Mouse (Mus musculus) heart, postnatal 0 days (tissue): Measurements from ENCODE around the gene Zfp777. TPM values are rescaled to one million over a fixed set of nuclear protein-coding genes. Genes with fewer than 3 reads are reported as not detected.

Experiments used
- ATAC-seq: fragments of 200-750 bp; cut with Nextera tagmentation; 2 replicates; pipeline ENCODE4 v1.8.0; 2017; ENCODE audit warnings: low read depth, moderate number of reproducible peaks, moderate library complexity; ENCODE audit not compliant: insufficient read depth
- DNase-seq: peaks from one replicate; pipeline ENCODE4 v3.0.0-alpha.2; 2016; ENCODE audit warnings: low spot score
- H3K27ac ChIP-seq: fragments of 300-500 bp; sonication (generic); 2 replicates; pipeline ENCODE4 v1.5.1; 2014; ENCODE audit warnings: low read depth, mild to moderate bottlenecking
- H3K27me3 ChIP-seq: fragments of 300-500 bp; sonication (generic); 2 replicates; pipeline ENCODE4 v1.6.1; 2014; ENCODE audit warnings: low read length, mixed read lengths; ENCODE audit not compliant: control insufficient read depth, insufficient read depth
- H3K36me3 ChIP-seq: fragments of 300-500 bp; sonication (generic); replicated peaks from 2 replicates; pipeline ENCODE4 v1.6.1; 2014; ENCODE audit warnings: low read length, mixed read lengths; ENCODE audit not compliant: control insufficient read depth, insufficient read depth
- H3K4me1 ChIP-seq: fragments of 300-500 bp; sonication (generic); 2 replicates; pipeline ENCODE4 v1.6.1; 2014; ENCODE audit warnings: antibody characterized with exemption; ENCODE audit not compliant: control insufficient read depth, insufficient read depth
- H3K4me2 ChIP-seq: fragments of 300-500 bp; sonication (generic); 2 replicates; pipeline ENCODE4 v1.6.1; 2014; ENCODE audit warnings: low read depth, mild to moderate bottlenecking, low read length, moderate library complexity
- H3K4me3 ChIP-seq: fragments of 300-500 bp; sonication (generic); 2 replicates; pipeline ENCODE4 v1.5.1; 2014; ENCODE audit warnings: low read depth, low read length
- H3K9ac ChIP-seq: fragments of 300-500 bp; sonication (generic); replicated peaks from 2 replicates; pipeline ENCODE4 v1.6.1; 2014; ENCODE audit warnings: low read depth, low read length, mixed read lengths
- H3K9me3 ChIP-seq: fragments of 300-500 bp; sonication (generic); replicated peaks from 2 replicates; pipeline ENCODE4 v1.6.1; 2016; ENCODE audit warnings: low read length; ENCODE audit not compliant: control insufficient read depth
- CTCF ChIP-seq: IDR thresholded peaks from 2 replicates; pipeline ENCODE4 v1.5.1; 2016; ENCODE audit warnings: antibody characterized with exemption, control low read depth, low read depth
- EP300 ChIP-seq: IDR thresholded peaks from 2 replicates; pipeline ENCODE4 v1.6.1; 2016; ENCODE audit warnings: antibody characterized with exemption, low read depth
- WGBS: fragments of 180-500 bp; shearing (Covaris S2); extraction: QIAGEN DNeasy Blood & Tissue Kit; methylation state at CpG from one replicate; pipeline ENCODE4 v1.1.7; 2014; 5-methylcytosine and 5-hydroxymethylcytosine counted together
- microRNA-seq: library from miRNA; unstranded; fragments of <30 nt; microRNA quantifications from one replicate; pipeline ENCODE4, GENCODE M21; 2016
- polyA plus RNA-seq: library from polyadenylated mRNA; unstranded; fragments of >200 nt; fragmentation: Nextera tagmentation; extraction: Ambion mirVana; gene quantifications from 2 replicates; pipeline ENCODE4 v1.2.1, GENCODE M21; 2015
- total RNA-seq: library from RNA; depleted of rRNA; stranded (reverse); fragments of >200 nt; gene quantifications from 2 replicates; pipeline ENCODE4 v1.2.3, GENCODE M21; 2014; ENCODE audit warnings: low replicate concordance; rRNA removed

Zfp777 gene
- total and polyA plus RNA-seq, 2 experiments from 2014 or later, result 2.4 to 9.6 TPM

- ATAC-seq (peak; percentile 83), DNase-seq (peak; percentile 44)
- under 1% methylated on average over 24 of the region's 24 CpGs for WGBS
- Histone ChIP-seq H3K4me2 (peak overlapping the region; percentile 66), H3K9ac (0 out of 2 replicates have a peak overlapping the region, but pooled peaks have one; percentile 27), H3K4me3 (peak overlapping the region; percentile 41), H3K27me3 (peaks cover 91% of the 10 kb centered on the region), H3K9me3 (no peaks in the 10 kb centered on the region), H3K27ac (no peak overlapping the region), H3K4me1 (no peaks in the 10 kb centered on the region), H3K36me3 (peaks cover 7% of the 10 kb centered on the region; the same call in 1 of the 2 replicates)
- TF ChIP-seq CTCF (peak; percentile 75), EP300 (no peak)
Measured at GRCm38 (mm10) chr6:48016090-48016521, 32.6 kb downstream of the Zfp777 start.

DNA sequence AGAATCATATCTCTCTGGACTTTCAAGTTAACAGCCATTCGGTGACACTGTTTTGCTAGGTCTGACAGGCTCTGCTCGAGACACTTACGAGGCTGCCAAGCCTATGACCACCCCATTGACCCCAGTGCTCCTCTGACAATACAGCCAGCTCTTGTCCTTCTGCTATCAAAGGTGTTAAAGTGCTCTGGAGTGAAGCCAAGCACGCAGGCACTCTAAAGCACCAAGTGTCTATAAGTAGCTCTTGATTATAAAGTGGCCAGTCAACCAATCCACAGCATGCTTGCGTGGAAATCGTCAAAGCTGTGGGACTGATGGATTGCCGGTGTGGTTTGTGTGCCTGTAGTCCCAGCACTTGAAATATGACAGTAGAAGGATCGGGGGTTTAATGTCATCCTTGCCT lies 38.0 kb downstream of the Zfp777 start:
- DNase-seq (peak; percentile 88), ATAC-seq (peak; percentile 96)
- H3K27ac ChIP-seq, result no peak overlapping the region
- TF ChIP-seq CTCF, result no peak
- TF ChIP-seq EP300, result peak; percentile 86
- H3K4me2 ChIP-seq, result peak overlapping the region; percentile 23; the same call in 1 of the 2 replicates
- peaks cover 68% of the 10 kb centered on the region for H3K27me3 ChIP-seq
- H3K9ac ChIP-seq, result no peak overlapping the region
- H3K36me3 ChIP-seq, result no peaks in the 10 kb centered on the region
- peaks cover 10% of the 10 kb centered on the region; the same call in 1 of the 2 replicates for H3K9me3 ChIP-seq
- H3K4me3 ChIP-seq, result no peak overlapping the region
- 21% methylated on average over 8 of the region's 8 CpGs for WGBS
- H3K4me1 ChIP-seq, result no peaks in the 10 kb centered on the region

- no peaks in the 10 kb centered on the region for H3K36me3 ChIP-seq
- H3K4me2 ChIP-seq, result no peak overlapping the region
- no peak overlapping the region for H3K27ac ChIP-seq
- no peak for TF ChIP-seq EP300
- no peak for TF ChIP-seq CTCF
- 79% methylated on average over 9 of the region's 9 CpGs for WGBS
- DNase-seq, result no peak
- H3K4me3 ChIP-seq, result no peak overlapping the region
- peaks cover 89% of the 10 kb centered on the region for H3K27me3 ChIP-seq
- peaks cover 21% of the 10 kb centered on the region for H3K9me3 ChIP-seq
- no peaks in the 10 kb centered on the region for H3K4me1 ChIP-seq
- ATAC-seq, result no peak
- H3K9ac ChIP-seq, result no peak overlapping the region
Measured at GRCm38 (mm10) chr6:47995661-47996060, 53.0 kb downstream of the Zfp777 start.

DNA sequence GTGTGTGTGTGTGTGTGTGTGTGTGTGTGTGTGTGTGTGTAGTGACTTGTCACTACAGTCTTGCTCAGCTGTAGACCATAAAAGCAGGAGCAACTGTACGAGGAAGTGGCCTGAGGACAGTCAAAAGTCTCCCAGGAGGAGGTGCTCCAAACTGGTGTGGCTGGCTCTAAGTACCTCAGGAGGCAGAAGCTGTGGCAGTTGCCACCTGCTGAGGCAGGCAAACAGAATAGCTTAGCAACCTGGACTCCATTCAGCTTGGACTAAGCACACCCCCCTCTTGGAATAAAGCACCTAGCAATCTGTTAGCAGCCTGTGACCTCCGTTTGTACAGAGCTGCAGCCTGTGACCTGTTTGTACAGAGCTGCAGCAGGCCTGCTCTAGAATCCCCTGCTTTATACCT lies 64.8 kb downstream of the Zfp777 start:
- DNase-seq, result no peak

DNA sequence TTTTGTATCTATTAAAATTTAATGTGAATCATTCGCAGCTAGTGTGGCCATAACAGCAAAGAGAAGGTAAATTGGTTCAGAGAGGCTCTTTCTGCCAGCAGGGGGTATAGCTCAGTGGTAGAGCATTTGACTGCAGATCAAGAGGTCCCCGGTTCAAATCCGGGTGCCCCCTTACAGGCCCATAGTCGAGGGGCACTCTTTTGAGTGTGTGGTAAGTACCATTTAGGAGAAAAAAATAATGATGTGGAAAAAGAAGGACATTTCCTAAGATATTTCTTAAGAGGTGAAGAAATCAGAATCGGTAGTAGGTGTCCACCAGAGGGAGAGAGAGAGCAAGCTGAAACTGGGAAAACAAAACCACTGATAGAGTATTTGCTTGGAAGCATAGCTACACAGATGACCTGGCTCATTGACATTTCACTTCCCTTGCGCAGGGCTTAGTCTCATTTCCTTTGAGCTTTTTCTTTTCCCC lies 69.8 kb downstream of the Zfp777 start:
- WGBS, result 10% methylated on average over 6 of the region's 6 CpGs
- peak; percentile 75 for DNase-seq
- H3K36me3 ChIP-seq, result no peaks in the 10 kb centered on the region
- ATAC-seq, result peak; percentile 72
- no peaks in the 10 kb centered on the region for H3K4me1 ChIP-seq
- H3K27ac ChIP-seq, result no peak overlapping the region
- no peak for TF ChIP-seq EP300
- peak; percentile 57 for TF ChIP-seq CTCF
- no peak overlapping the region for H3K4me3 ChIP-seq
- H3K4me2 ChIP-seq, result no peak overlapping the region
- H3K9ac ChIP-seq, result no peak overlapping the region
- no peaks in the 10 kb centered on the region for H3K9me3 ChIP-seq
- peaks cover 71% of the 10 kb centered on the region for H3K27me3 ChIP-seq

More for the DNA sequence above, 64.8 kb downstream of the Zfp777 start:
- Histone ChIP-seq H3K36me3 (no peaks in the 10 kb centered on the region), H3K9ac (no peak overlapping the region), H3K4me1 (no peaks in the 10 kb centered on the region), H3K4me2 (no peak overlapping the region), H3K9me3 (no peaks in the 10 kb centered on the region; the same call in 1 of the 2 replicates), H3K27me3 (peaks cover 90% of the 10 kb centered on the region), H3K27ac (no peak overlapping the region), H3K4me3 (no peak overlapping the region)
- ATAC-seq, result no peak
- TF ChIP-seq EP300 (no peak), CTCF (no peak)
- WGBS, result 28% methylated on average over 2 of the region's 2 CpGs

DNA sequence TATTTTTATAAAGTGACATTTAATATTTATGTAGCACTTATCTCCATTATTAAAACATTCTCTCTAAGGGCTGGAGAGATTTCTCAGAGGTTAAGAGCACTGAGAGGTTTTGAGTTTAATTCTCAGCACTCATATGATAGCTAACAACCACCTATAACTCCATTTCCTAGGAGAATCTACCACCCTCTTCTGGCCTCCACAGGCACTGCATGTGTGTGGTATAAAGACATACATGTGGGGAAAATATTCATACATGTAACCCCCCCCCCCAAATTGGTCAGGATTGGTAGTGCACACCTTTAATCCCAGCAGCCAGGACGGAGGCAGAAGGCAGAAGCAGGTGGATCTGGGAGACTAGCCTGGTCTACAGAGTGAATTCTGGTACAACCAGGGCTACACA lies 74.1 kb downstream of the Zfp777 start:
- 75% methylated on average over 1 of the region's 1 CpGs for WGBS
- Histone ChIP-seq H3K4me1 (no peaks in the 10 kb centered on the region), H3K9ac (no peak overlapping the region), H3K4me3 (no peak overlapping the region), H3K4me2 (no peak overlapping the region), H3K36me3 (no peaks in the 10 kb centered on the region), H3K9me3 (no peaks in the 10 kb centered on the region), H3K27ac (no peak overlapping the region), H3K27me3 (peaks cover 60% of the 10 kb centered on the region)
- DNase-seq, result no peak
- no peak for ATAC-seq
- TF ChIP-seq CTCF, result 0 out of 2 replicates have a peak, but pooled peaks have one; percentile 8
- no peak for TF ChIP-seq EP300

Small RNA genes lying within 50 kb of the gene (microRNA-seq; reads per million reads assigned to microRNA genes)
- gene Gm24563, result not detected

Other genes with a start within 250 kb of the Zfp777 start
- gene Pdia4, start 235.5 kb downstream of the Zfp777 start, total RNA-seq, result 36.0 and 45.1 TPM in 2 replicates
- gene Pdia4, start 235.5 kb downstream of the Zfp777 start, polyA plus RNA-seq, result 51.4 and 66.0 TPM in 2 replicates
- gene Zfp786, start 218.0 kb downstream of the Zfp777 start, total RNA-seq, result 0.69 TPM in 1 of 2 replicates, not detected in the other
- gene Zfp786, start 218.0 kb downstream of the Zfp777 start, polyA plus RNA-seq, result 0.70 and 0.85 TPM in 2 replicates
- 6.7 and 9.1 TPM in 2 replicates for gene Zfp398, start 213.2 kb downstream of the Zfp777 start, total RNA-seq
- gene Zfp398, start 213.2 kb downstream of the Zfp777 start, polyA plus RNA-seq, result 2.9 and 3.0 TPM in 2 replicates
- gene Zfp282, start 171.7 kb downstream of the Zfp777 start, total RNA-seq, result 10.3 and 20.5 TPM in 2 replicates
- gene Zfp282, start 171.7 kb downstream of the Zfp777 start, polyA plus RNA-seq, result 4.8 and 5.4 TPM in 2 replicates
- gene Zfp212, start 128.4 kb downstream of the Zfp777 start, total RNA-seq, result 5.8 and 7.8 TPM in 2 replicates
- gene Zfp212, start 128.4 kb downstream of the Zfp777 start, polyA plus RNA-seq, result 5.9 and 7.5 TPM in 2 replicates
- 2.2 and 2.4 TPM in 2 replicates for gene Zfp956, start 95.5 kb downstream of the Zfp777 start, total RNA-seq
- 1.2 and 2.0 TPM in 2 replicates for gene Zfp956, start 95.5 kb downstream of the Zfp777 start, polyA plus RNA-seq
- gene Zfp746, start 37.7 kb upstream of the Zfp777 start, total RNA-seq, result 35.4 and 77.5 TPM in 2 replicates
- 6.2 and 6.7 TPM in 2 replicates for gene Zfp746, start 37.7 kb upstream of the Zfp777 start, polyA plus RNA-seq